Mouse (Mus musculus): ENCODE measurements around the gene Rbfox3. TPM values are rescaled to one million over a fixed set of nuclear protein-coding genes. Genes with fewer than 3 reads are reported as not detected.
A peak's percentile ranks its signal among the peaks of the same experiment; 100 is the strongest.

Rbfox3 gene
- total RNA-seq, 4 experiments from 2014 or later: 0.20 TPM; not detected in 3

GRCm38 (mm10) chr11:118447346-118447745 is 464.1 kb downstream of the Rbfox3 start:
- DNase-seq (ENCODE audit: low spot score in 2 of 2): no peak

GRCm38 (mm10) chr11:118445843-118446242 is 465.6 kb downstream of the Rbfox3 start:
- DNase-seq (ENCODE audit: low spot score in 2 of 2): peak in 1 of 2 experiments; percentile 42

GRCm38 (mm10) chr11:118443201-118443970 is 468.0 kb downstream of the Rbfox3 start:
- DNase-seq (ENCODE audit: low spot score in 2 of 2): peak in 1 of 2 experiments; percentile 38

- no peak for DNase-seq (ENCODE audit: low spot score in 2 of 2)
Measured at GRCm38 (mm10) chr11:118442691-118443090, 468.7 kb downstream of the Rbfox3 start.

Small RNAs within 50 kb of the gene (microRNA-seq; reads per million reads assigned to microRNA genes)
- gene Gm25040: not detected

Other genes with a start within 250 kb of the Rbfox3 start
- not detected for gene Enpp7, start 76.6 kb upstream of the Rbfox3 start, total RNA-seq (2022)
- gene Cbx2, start 111.4 kb upstream of the Rbfox3 start, total RNA-seq (2022): 1 to 10 TPM in 1 of 4 experiments, under 1 TPM in 3; 0.29 to 1.1 (median 0.68) TPM
- gene Cbx8, start 129.4 kb upstream of the Rbfox3 start, total RNA-seq (2022): 1 to 10 TPM; 1.1 to 3.3 (median 2.5) TPM
- 1 to 10 TPM; 2.1 to 3.0 (median 2.2) TPM for gene Cbx4, start 174.6 kb upstream of the Rbfox3 start, total RNA-seq (2022)

All from gastrocnemius, adult 8-10 months (tissue).